Mouse (Mus musculus) MN1 (cell line): ENCODE data around the gene Slc38a8.

ENCODE experiments used
- DNase-seq: peaks from one replicate; pipeline ENCODE4 v3.0.0-alpha.2; 2016; ENCODE audit warnings: low spot score

Slc38a8 gene

DNA sequence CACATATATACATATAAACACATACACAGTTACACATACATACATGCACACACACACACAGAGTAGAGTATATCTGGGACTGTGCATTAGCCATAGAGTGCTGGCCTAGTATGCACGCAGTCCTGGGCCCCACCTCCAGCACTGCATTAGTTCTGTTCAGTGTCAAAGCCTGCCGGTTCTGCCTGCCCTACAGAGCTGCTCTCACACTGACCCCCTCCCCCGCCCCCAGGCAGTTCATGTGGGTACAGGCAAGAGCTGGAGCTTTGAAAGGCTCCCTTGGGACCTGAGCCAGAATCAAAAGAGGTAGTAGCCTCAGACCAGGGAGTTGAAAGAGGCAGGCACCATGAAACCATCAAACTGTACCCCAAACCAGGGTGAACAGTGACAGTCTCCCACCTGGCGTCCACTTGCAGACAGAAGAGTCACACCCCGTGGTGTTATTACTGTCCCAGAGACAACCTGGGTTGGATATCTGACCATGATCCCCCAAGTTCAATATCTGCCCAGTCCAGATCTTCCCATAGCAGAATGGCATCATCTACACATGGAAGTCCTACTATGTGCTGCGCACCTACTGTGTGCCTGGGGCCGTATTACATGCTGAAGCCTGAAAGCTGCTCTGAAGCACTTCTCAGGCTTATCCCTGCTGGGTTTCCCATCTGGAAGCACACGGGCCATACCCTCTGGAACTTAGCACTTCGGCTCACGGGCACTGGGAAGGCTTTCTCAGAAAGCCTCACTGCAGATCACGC lies 17.2 kb downstream of the Slc38a8 start:
- peak; percentile 63 for DNase-seq

DNA sequence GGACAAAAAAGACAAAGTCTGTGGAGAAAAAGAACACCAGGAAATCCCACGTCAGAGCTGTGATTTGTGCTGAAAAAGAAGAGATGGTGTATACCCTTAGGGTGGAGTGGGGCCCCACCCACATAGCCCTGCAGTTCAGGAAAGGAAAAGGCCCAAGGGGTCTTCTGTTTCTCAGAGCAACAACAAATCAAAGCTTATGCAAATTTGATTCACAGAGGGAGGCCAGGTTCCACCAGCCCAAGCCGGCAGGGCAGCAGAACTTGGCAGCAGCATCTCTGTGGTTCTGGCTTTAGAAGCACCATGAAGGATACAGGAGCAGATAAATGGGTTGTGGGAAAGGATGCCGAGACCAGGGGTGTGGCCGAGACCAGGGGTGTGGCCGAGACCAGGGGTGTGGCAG lies 22.8 kb downstream of the Slc38a8 start:
- no peak for DNase-seq

DNA sequence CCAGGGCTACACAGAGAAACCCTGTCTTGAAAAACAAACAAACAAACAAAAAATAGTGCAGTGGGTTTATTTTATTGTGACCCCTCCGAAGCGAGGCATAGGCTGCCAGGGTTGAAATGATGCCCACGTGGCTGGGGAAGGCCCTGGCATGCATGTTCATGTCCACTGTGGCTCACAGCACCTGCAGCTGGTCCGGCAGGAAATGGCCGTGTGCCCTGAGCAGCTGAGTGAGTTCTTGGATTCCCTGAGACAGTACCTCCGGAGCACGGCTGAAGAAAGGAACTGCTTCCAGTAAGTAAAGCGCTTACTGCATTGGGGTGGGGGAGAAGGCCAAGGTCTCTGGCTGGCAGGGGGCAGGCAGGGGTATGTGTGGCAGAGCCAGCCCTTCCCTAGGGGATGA lies 33.4 kb downstream of the Slc38a8 start:
- no peak for DNase-seq

- DNase-seq: no peak
Observed at GRCm38 (mm10) chr8:119466794-119467193, 34.7 kb downstream of the Slc38a8 start.

GRCm38 (mm10) chr8:119466105-119466504 lies 35.4 kb downstream of the Slc38a8 start:
- peak; percentile 45 for DNase-seq

GRCm38 (mm10) chr8:119463709-119464108 lies 37.8 kb downstream of the Slc38a8 start:
- no peak for DNase-seq

DNA sequence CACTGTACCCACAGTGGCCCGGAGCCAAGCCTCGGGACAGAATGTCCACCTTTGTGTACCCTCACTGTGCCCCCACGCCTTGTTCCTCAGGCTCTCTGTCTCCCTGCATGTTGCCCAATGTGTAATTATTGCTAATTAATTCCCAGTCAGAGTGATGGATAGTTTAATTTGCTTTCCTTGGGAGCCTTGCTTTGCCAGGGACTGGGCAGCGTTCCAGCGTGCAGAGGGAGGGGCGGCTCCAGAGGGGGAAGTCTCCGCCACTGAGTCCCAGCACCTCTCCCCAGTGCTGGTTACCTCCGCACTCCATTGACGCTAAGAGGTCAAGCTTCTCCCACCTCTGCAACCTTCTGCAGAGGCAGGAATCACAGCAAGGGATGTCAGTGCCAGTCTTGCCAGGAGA lies 40.1 kb downstream of the Slc38a8 start:
- peak; percentile 66 for DNase-seq

GRCm38 (mm10) chr8:119459724-119460123 lies 41.8 kb downstream of the Slc38a8 start:
- peak; percentile 81 for DNase-seq

GRCm38 (mm10) chr8:119456045-119456444 lies 45.5 kb downstream of the Slc38a8 start:
- DNase-seq: no peak

DNA sequence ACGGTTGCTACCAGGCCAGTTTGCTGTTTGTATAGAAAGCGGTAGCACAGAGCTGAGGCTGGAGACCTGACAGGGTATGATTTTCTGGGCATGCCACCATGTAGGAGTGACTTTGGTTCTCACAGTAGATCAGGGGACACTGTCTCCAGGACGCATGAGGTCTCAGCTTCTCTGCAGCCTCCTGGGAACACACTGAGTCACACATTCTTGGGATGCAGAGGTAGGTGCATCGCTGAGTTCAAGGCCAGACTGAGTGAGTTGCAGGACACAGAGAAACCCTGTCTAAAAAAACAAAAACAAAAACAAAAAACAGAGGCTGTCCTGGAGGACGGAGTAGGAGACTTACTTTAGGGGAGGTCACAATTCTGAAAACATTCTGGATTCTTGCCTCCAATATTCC lies 48.6 kb downstream of the Slc38a8 start:
- DNase-seq: no peak

- DNase-seq: peak; percentile 77
Observed at GRCm38 (mm10) chr8:119451131-119451530, 50.4 kb downstream of the Slc38a8 start.

DNA sequence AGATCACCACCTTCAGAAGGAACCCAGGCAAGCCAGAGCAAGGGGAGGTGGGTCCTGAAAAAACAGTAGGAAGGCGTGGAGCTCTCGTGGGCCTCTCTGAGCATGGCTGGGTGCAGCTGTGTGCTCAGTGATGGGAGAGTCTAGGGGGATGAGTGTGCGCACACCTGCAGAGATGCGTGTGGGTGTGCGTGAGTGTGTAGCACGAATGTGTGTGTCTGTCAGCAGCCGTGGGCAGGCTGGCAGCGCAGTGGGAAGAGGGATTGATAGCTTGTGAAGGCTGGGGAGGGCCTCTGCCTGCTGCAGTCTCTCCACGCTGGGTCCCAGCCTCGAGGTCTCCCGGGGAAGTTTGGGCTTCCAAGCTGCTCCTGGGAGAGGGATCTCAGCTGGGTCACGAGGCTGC lies 51.9 kb downstream of the Slc38a8 start:
- DNase-seq: no peak

GRCm38 (mm10) chr8:119447781-119448170 lies 53.7 kb downstream of the Slc38a8 start:
- no peak for DNase-seq

GRCm38 (mm10) chr8:119446990-119447780 lies 54.3 kb downstream of the Slc38a8 start:
- no peak for DNase-seq

- DNase-seq: peak; percentile 61
Observed at GRCm38 (mm10) chr8:119446211-119446989, 55.1 kb downstream of the Slc38a8 start, which contains the start of gene Necab2. Gene Necab2 (plus strand): TSS chr8:119446719.

GRCm38 (mm10) chr8:119442970-119443369 lies 58.5 kb downstream of the Slc38a8 start:
- no peak for DNase-seq

DNA sequence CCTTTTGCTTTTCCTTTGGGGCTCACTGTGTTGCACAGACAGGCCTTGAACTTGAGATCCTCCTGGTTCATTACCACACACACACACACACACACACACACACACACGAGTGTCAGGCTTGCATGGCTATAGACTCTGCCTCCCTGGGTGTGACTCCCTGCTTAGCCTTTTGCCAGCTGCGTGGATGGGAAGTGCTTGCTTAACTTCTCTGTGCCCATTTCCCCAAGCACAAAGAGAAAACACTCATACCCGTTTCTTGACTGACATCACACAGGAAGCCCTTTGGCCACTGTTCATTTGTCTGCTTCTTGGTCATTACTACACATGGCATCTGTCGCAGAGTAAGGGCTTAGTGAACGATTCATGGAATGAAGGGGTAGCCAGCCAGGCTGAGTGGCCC lies 59.5 kb downstream of the Slc38a8 start:
- no peak for DNase-seq

DNA sequence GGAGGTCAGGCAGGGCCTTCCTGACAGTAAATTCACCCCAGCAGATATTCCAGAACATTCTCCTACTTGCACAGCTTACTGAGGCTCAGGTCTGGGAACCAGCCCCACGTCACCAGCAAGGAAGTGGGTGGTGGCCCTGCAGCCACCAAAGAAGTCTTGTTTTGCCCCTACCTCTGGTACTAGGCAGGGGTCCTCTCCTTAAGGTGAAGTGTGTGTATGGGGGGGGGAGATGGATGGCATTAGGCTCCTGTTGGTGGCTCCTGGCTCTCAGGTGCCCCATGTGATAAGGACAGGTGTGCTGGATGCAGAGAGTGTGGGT lies 60.6 kb downstream of the Slc38a8 start:
- no peak for DNase-seq

DNA sequence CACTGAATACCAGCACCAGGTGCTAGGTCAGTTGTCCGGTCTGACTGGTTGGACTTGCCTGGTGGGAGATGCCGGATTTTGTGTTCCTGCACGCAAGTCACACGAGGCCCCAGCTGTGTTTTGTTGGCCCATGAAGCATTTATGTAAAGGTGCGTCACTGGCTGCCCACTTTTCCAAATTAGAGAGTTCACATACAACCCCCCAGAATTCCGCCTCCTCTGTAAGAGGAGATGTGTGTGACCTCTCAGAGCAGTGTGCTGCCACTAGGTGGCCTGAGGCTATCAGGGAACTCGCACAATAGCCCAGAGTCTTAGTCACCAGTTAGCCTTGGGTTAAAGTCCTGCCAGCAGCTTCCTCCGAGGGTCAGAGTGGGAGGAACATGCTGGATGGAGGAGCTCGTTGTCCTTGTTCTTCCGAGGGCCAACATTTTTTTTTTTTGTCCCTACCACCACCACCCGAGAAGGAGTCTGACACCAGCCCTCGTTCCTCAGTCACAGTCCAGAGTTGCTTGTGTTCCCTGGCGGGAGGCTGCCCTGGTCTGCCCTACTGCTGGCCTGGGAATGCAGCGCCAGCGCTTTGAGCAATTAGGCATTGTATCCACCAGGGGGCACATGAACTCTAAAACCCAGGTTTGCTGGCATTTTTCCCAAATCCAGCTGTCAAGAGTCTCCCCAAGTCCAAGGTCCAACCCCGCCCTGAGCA lies 61.1 kb downstream of the Slc38a8 start:
- DNase-seq: peak; percentile 93

- DNase-seq: no peak
Observed at GRCm38 (mm10) chr8:119439893-119440249, 61.6 kb downstream of the Slc38a8 start.

GRCm38 (mm10) chr8:119439424-119439823 lies 62.1 kb downstream of the Slc38a8 start:
- DNase-seq: no peak

GRCm38 (mm10) chr8:119438876-119439275 lies 62.6 kb downstream of the Slc38a8 start:
- no peak for DNase-seq
